Mouse (Mus musculus) adrenal gland, postnatal 36 days (tissue): Measurements from ENCODE around the gene Ksr2. TPM values are rescaled to one million over a fixed set of nuclear protein-coding genes. Genes with fewer than 3 reads are reported as not detected.
A peak's percentile ranks its signal among the peaks of the same experiment; 100 is the strongest.

Source experiments
- DNase-seq, 2 experiments: peaks; one replicate each; pipeline ENCODE4 v3.0.0; 2021; ENCODE audit warnings: mixed read lengths in 1 of 2
- total RNA-seq, 2 experiments: library from RNA; stranded (reverse); gene quantifications; 2 replicates each; pipeline ENCODE4 v1.2.3; 2021

Gene Ksr2
- total RNA-seq, 2 experiments from 2014 or later: 2.5 to 3.9 TPM

GRCm38 (mm10) chr5:117408216-117408615 lies 5.6 kb upstream of the Ksr2 start:
- peak; percentile 49 to 54 for DNase-seq

GRCm38 (mm10) chr5:117409369-117409768 lies 4.4 kb upstream of the Ksr2 start:
- no peak for DNase-seq

DNA sequence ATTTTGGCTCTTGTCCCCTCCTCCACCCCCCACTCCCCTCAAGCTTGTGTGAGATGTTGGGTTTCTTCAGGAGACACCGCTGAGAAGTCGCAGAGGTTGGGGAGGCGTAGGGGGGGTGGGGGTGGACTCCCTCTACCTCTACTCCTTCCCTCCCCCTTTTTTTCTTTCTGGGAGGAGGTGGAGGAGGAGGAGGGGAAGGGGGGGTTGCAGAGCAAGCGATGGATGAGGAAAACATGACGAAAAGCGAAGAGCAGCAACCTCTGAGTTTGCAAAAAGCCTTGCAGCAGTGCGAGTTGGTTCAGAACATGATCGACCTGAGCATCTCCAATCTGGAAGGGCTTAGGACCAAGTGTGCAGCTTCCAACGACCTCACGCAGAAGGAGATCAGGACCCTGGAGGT lies 811 bp downstream of the Ksr2 start:
- DNase-seq: no peak

GRCm38 (mm10) chr5:117415011-117415912 lies 1.5 kb downstream of the Ksr2 start:
- DNase-seq: no peak

DNA sequence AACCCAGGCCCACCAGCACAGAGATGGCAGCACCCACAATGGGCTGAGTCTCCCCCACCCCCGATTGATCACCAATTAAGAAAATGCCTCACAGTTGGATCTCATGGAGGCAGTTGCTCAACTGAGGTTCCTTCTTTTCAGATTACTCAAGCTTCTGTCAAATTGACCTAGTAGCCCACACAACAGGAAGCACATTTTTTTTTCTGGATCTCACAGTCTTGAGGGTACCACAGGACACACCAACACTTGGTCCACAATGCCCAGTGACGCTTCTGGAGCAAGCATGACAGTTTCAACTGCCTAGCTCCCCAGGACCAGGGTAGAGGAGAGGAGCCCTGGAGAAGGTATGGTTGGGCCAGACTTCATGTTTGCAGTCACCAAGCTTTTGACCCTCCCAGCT lies 3.6 kb downstream of the Ksr2 start:
- DNase-seq: no peak

- peak; percentile 14 to 22 for DNase-seq
Observed at GRCm38 (mm10) chr5:117433501-117433900, 19.7 kb downstream of the Ksr2 start.

DNA sequence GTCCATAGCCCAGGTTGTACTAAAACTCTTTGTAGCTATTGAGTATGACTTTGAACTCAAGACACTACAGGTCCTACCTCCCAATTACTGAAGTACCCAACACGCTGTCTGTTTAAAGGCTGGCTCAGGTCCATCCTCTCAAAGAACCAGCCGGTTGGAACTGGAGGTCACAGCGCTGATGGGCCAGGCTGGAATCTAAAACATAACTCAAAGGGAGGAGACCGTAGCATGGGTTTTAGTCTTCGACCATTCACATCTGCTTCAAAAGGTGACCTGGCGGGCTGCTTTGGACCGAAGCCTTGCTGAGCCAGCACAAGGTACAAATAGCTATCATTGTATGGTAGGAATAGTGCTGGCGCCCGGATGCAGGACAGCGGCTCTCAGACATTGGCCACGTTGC lies 26.5 kb downstream of the Ksr2 start:
- DNase-seq: no peak

- DNase-seq: no peak
Observed at GRCm38 (mm10) chr5:117441242-117441842, 27.5 kb downstream of the Ksr2 start.

DNA sequence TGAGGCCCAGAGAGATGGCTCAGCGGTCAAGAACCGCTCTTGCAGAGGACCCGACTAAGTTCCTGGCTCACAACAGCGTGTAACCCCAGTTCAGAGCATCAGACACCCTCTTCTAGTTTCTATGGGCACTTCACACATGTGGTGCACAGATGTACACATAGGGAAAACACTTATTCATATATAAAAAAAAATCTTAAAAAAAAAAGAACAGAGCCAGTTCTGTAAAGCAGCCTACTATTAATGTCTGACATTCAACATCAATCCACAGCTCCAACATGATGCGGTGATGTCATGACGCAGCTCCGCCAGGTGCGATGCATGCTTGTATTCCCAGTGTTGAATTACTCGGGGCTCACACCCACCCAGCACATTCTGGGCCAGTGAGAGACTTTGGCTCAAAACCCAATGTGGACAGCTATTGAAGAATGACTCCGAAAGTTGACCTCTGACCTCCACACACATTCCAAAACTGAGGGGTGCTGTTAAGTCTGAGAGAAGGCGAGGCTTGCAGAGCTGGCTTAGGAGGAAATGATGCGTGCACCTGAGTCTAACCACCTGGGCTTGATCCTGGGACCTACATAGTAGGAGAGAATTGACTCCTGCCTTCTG lies 28.5 kb downstream of the Ksr2 start:
- no peak for DNase-seq

DNA sequence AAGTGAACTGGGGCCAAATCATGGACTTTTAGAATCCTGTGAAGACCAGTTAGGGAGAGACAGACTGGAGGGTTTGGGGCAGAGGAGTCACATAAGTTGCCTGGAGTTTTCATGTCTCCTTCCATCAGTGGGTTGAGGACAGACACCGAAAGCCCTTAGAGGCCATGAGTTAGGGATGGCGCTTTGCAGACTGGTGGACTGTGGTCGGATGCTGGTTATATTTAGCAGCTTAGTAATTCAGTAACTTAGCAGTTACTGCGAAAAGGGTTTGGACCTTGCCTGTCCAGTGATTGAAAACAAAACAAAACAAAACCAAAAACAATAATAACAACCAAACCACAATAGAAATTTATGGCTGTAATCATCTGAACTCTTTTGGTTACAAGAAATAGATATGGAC lies 29.3 kb downstream of the Ksr2 start:
- no peak for DNase-seq

GRCm38 (mm10) chr5:117443902-117444301 lies 30.1 kb downstream of the Ksr2 start:
- DNase-seq: no peak

DNA sequence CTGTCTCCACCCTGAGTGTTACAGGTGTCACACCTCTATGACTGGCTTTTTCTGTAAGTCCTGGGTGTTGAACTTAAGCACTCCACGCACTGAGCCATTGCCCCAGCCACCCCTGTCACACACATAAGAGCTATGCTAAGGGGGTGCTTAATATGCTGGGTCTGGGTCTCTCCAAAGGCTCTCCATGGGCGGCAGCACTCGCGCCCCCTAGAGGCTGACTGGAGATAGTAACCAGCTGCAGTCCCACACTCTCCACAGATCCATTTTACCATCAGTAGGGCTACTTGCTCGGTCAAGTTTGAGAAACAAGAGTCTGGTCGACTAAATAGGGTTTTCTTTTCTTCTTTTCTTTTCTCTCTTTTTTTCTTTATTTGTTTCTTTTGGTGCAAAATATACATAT lies 33.9 kb downstream of the Ksr2 start:
- DNase-seq: no peak

GRCm38 (mm10) chr5:117452013-117452412 lies 38.2 kb downstream of the Ksr2 start:
- DNase-seq: no peak

DNA sequence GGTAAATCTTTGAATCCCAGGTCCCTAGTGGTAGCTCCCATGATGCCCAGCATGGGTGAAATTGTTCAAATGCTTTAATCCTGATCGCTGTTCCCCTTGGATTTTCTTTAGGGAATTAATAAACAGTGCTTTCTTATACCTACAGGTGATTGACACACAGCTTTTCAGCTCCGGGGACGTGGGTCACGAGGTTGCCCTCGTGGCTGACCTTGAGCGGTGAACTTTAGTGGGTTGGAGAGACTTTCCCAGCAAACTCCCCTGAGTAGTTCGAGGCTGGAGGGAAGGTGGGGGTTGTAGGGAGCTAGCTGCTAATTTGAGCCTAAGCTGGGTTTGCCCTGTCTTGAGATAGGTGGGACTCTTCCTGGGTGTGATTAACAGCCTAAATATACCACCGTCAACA lies 41.7 kb downstream of the Ksr2 start:
- no peak for DNase-seq

DNA sequence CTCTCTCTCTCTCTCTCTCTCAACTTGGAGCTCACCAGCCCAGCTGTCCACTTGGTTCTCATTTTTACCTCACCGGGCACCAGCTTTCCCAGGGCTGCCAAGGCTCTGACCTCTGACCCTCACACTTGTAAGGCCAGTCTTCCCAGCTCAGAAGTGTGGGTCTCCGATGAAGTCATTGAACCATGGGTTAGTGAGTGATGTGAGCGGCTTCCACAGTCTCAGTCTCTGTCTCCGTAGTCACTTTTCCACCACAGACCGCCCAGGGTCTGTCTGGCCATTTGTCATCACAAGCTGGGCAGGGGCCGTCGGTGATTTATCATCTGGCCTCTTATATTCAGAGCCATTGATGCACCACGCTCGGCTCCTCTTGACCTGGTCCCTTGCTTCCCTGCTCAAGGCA lies 43.3 kb downstream of the Ksr2 start:
- no peak for DNase-seq

- no peak for DNase-seq
Observed at GRCm38 (mm10) chr5:117457583-117457982, 43.8 kb downstream of the Ksr2 start.

DNA sequence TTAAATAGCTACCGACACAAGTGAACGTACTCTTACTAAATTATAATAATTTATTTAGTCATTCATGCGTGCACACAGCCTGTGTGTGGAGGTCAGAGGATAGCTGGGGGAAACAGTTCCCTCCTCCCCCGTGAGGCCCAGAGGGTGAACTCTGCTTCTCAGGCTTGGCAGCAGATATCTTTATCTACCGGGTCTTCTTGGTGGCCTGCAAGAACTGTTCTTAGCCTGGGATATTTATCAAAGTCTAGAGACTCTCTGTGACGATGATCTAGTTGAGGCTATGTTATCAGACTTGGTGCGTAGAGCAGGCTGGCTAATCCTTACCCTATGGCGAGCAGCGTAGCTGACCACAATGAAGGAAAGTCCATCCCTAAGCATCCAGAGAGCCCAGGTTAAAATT lies 45.1 kb downstream of the Ksr2 start:
- DNase-seq: no peak

- no peak for DNase-seq
Observed at GRCm38 (mm10) chr5:117460261-117460660, 46.5 kb downstream of the Ksr2 start.

- DNase-seq: no peak
Observed at GRCm38 (mm10) chr5:117467052-117467451, 53.3 kb downstream of the Ksr2 start.

DNA sequence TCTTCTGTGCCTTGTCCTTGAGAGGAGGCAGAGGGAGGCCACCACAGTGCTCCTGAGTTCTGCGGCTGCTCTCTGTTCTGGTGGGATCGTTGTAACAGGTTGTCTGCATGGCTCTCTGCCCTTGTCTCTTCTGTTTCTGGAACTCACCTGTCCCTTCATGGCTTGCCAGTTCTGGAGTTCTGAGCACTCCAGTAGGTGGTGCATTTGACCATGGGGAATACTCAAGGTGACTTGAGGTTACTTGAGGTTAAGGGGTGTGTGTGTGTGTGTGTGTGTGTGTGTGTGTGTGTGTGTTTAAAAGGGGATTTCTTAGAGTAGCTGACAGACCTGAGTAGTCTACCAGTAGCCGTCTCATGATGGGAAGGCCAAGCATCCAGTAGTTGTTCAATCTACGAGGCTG lies 55.2 kb downstream of the Ksr2 start:
- no peak for DNase-seq

- no peak for DNase-seq
Observed at GRCm38 (mm10) chr5:117469572-117469971, 55.8 kb downstream of the Ksr2 start.

- no peak for DNase-seq
Observed at GRCm38 (mm10) chr5:117481162-117481561, 67.4 kb downstream of the Ksr2 start.

DNA sequence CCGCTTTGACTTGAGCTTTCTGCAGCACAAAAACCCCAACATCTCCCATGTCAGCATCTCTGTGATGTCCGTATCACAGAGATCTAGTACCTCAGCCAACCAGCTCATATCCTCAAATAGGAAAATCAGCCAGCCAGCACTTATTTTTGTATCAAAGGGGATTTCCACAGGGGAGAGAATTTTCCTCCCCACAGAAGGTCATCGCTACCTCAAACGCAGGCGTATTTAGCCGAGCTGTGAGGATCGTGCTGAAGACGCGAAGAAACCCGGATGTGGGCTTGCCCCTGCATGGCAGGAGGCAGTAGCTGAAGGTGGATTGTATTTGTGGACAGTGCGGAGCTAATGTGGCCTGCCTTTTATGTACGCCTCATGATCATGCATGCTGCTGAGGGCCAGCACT lies 67.8 kb downstream of the Ksr2 start:
- no peak for DNase-seq
